Mouse (Mus musculus): ENCODE data around the gene Prm2. TPM values are rescaled to one million over a fixed set of nuclear protein-coding genes. Genes with fewer than 3 reads are reported as not detected.
A peak's percentile ranks its signal among the peaks of the same experiment; 100 is the strongest.

The Prm2 gene
- polyA plus RNA-seq, 1 experiment from 2014 or later: not detected

- H3K4me2 ChIP-seq (ENCODE audit: low read length): no peak overlapping the region
- no peaks in the 10 kb centered on the region for H3K9me3 ChIP-seq (ENCODE audit: control insufficient read depth, low read length)
- H3K4me1 ChIP-seq (ENCODE audit: control insufficient read depth, insufficient read depth, low read length): no peaks in the 10 kb centered on the region
- no peak overlapping the region for H3K9ac ChIP-seq (replicated peaks; ENCODE audit: low read length)
- H3K4me3 ChIP-seq (replicated peaks; ENCODE audit: low read depth, low read length): no peak overlapping the region
- no peak for DNase-seq
- H3K36me3 ChIP-seq (ENCODE audit: control insufficient read depth, insufficient read depth, low read length): no peaks in the 10 kb centered on the region
- no peak overlapping the region for H3K27ac ChIP-seq (replicated peaks; ENCODE audit: low read depth, low read length)
- 72% methylated on average over 4 of the region's 4 CpGs for WGBS
- ATAC-seq (ENCODE audit: low FRiP score, low TSS enrichment): no peak
- H3K27me3 ChIP-seq (ENCODE audit: control insufficient read depth, insufficient read depth, low read length): no peaks in the 10 kb centered on the region
Observed at GRCm38 (mm10) chr16:10774726-10775125, 21.2 kb downstream of the Prm2 start.

GRCm38 (mm10) chr16:10773543-10773942 lies 22.4 kb downstream of the Prm2 start:
- 88% methylated on average over 8 of the region's 8 CpGs for WGBS
- no peak for DNase-seq
- Histone ChIP-seq H3K27me3 (ENCODE audit: control insufficient read depth, insufficient read depth, low read length) (no peaks in the 10 kb centered on the region), H3K9me3 (ENCODE audit: control insufficient read depth, low read length) (no peaks in the 10 kb centered on the region), H3K27ac (replicated peaks; ENCODE audit: low read depth, low read length) (no peak overlapping the region), H3K4me2 (ENCODE audit: low read length) (no peak overlapping the region), H3K4me1 (ENCODE audit: control insufficient read depth, insufficient read depth, low read length) (no peaks in the 10 kb centered on the region), H3K9ac (replicated peaks; ENCODE audit: low read length) (no peak overlapping the region), H3K4me3 (replicated peaks; ENCODE audit: low read depth, low read length) (no peak overlapping the region), H3K36me3 (ENCODE audit: control insufficient read depth, insufficient read depth, low read length) (no peaks in the 10 kb centered on the region)
- ATAC-seq (ENCODE audit: low FRiP score, low TSS enrichment): no peak

- no peak overlapping the region for H3K4me2 ChIP-seq (ENCODE audit: low read length)
- no peak for ATAC-seq (ENCODE audit: low FRiP score, low TSS enrichment)
- WGBS: 69% methylated on average over 19 of the region's 19 CpGs
- H3K4me1 ChIP-seq (ENCODE audit: control insufficient read depth, insufficient read depth, low read length): no peaks in the 10 kb centered on the region
- no peak overlapping the region for H3K27ac ChIP-seq (replicated peaks; ENCODE audit: low read depth, low read length)
- DNase-seq: no peak
- H3K4me3 ChIP-seq (replicated peaks; ENCODE audit: low read depth, low read length): no peak overlapping the region
- no peaks in the 10 kb centered on the region for H3K36me3 ChIP-seq (ENCODE audit: control insufficient read depth, insufficient read depth, low read length)
- H3K9me3 ChIP-seq (ENCODE audit: control insufficient read depth, low read length): no peaks in the 10 kb centered on the region
- H3K9ac ChIP-seq (replicated peaks; ENCODE audit: low read length): no peak overlapping the region
- no peaks in the 10 kb centered on the region for H3K27me3 ChIP-seq (ENCODE audit: control insufficient read depth, insufficient read depth, low read length)
Observed at GRCm38 (mm10) chr16:10771769-10772510, 24.0 kb downstream of the Prm2 start.

- peak; percentile 28 for DNase-seq
- Histone ChIP-seq H3K9me3 (ENCODE audit: control insufficient read depth, low read length) (no peaks in the 10 kb centered on the region), H3K27ac (replicated peaks; ENCODE audit: low read depth, low read length) (no peak overlapping the region), H3K9ac (replicated peaks; ENCODE audit: low read length) (no peak overlapping the region), H3K27me3 (ENCODE audit: control insufficient read depth, insufficient read depth, low read length) (no peaks in the 10 kb centered on the region), H3K4me1 (ENCODE audit: control insufficient read depth, insufficient read depth, low read length) (no peaks in the 10 kb centered on the region), H3K36me3 (ENCODE audit: control insufficient read depth, insufficient read depth, low read length) (no peaks in the 10 kb centered on the region), H3K4me3 (replicated peaks; ENCODE audit: low read depth, low read length) (no peak overlapping the region), H3K4me2 (ENCODE audit: low read length) (no peak overlapping the region)
- WGBS: 50% methylated on average over 4 of the region's 4 CpGs
- no peak for ATAC-seq (ENCODE audit: low FRiP score, low TSS enrichment)
Observed at GRCm38 (mm10) chr16:10770531-10771325, 25.2 kb downstream of the Prm2 start.

GRCm38 (mm10) chr16:10769661-10770060 lies 26.3 kb downstream of the Prm2 start:
- 61% methylated on average over 2 of the region's 2 CpGs for WGBS
- DNase-seq (no peak), ATAC-seq (ENCODE audit: low FRiP score, low TSS enrichment) (no peak)
- no peaks in the 10 kb centered on the region for H3K4me1 ChIP-seq (ENCODE audit: control insufficient read depth, insufficient read depth, low read length)
- no peaks in the 10 kb centered on the region for H3K9me3 ChIP-seq (ENCODE audit: control insufficient read depth, low read length)
- no peak overlapping the region for H3K4me3 ChIP-seq (replicated peaks; ENCODE audit: low read depth, low read length)
- no peaks in the 10 kb centered on the region for H3K36me3 ChIP-seq (ENCODE audit: control insufficient read depth, insufficient read depth, low read length)
- no peak overlapping the region for H3K4me2 ChIP-seq (ENCODE audit: low read length)
- no peaks in the 10 kb centered on the region for H3K27me3 ChIP-seq (ENCODE audit: control insufficient read depth, insufficient read depth, low read length)
- H3K9ac ChIP-seq (replicated peaks; ENCODE audit: low read length): no peak overlapping the region
- H3K27ac ChIP-seq (replicated peaks; ENCODE audit: low read depth, low read length): no peak overlapping the region

GRCm38 (mm10) chr16:10768821-10769220 lies 27.1 kb downstream of the Prm2 start:
- Histone ChIP-seq H3K4me1 (ENCODE audit: control insufficient read depth, insufficient read depth, low read length) (no peaks in the 10 kb centered on the region), H3K27ac (replicated peaks; ENCODE audit: low read depth, low read length) (no peak overlapping the region), H3K4me3 (replicated peaks; ENCODE audit: low read depth, low read length) (no peak overlapping the region), H3K4me2 (ENCODE audit: low read length) (no peak overlapping the region), H3K36me3 (ENCODE audit: control insufficient read depth, insufficient read depth, low read length) (no peaks in the 10 kb centered on the region), H3K9me3 (ENCODE audit: control insufficient read depth, low read length) (no peaks in the 10 kb centered on the region), H3K27me3 (ENCODE audit: control insufficient read depth, insufficient read depth, low read length) (no peaks in the 10 kb centered on the region), H3K9ac (replicated peaks; ENCODE audit: low read length) (no peak overlapping the region)
- ATAC-seq (ENCODE audit: low FRiP score, low TSS enrichment): no peak
- WGBS: 67% methylated on average over 9 of the region's 9 CpGs
- no peak for DNase-seq

GRCm38 (mm10) chr16:10767158-10767557 lies 28.8 kb downstream of the Prm2 start:
- no peak for ATAC-seq (ENCODE audit: low FRiP score, low TSS enrichment)
- peak; percentile 79 for DNase-seq
- Histone ChIP-seq H3K36me3 (ENCODE audit: control insufficient read depth, insufficient read depth, low read length) (no peaks in the 10 kb centered on the region), H3K27me3 (ENCODE audit: control insufficient read depth, insufficient read depth, low read length) (no peaks in the 10 kb centered on the region), H3K4me3 (replicated peaks; ENCODE audit: low read depth, low read length) (no peak overlapping the region), H3K4me2 (ENCODE audit: low read length) (no peak overlapping the region), H3K27ac (replicated peaks; ENCODE audit: low read depth, low read length) (no peak overlapping the region), H3K9me3 (ENCODE audit: control insufficient read depth, low read length) (no peaks in the 10 kb centered on the region), H3K9ac (replicated peaks; ENCODE audit: low read length) (no peak overlapping the region), H3K4me1 (ENCODE audit: control insufficient read depth, insufficient read depth, low read length) (no peaks in the 10 kb centered on the region)
- 36% methylated on average over 4 of the region's 4 CpGs for WGBS

GRCm38 (mm10) chr16:10764323-10764722 lies 31.6 kb downstream of the Prm2 start:
- Histone ChIP-seq H3K27me3 (ENCODE audit: control insufficient read depth, insufficient read depth, low read length) (no peaks in the 10 kb centered on the region), H3K9ac (replicated peaks; ENCODE audit: low read length) (no peak overlapping the region), H3K4me3 (replicated peaks; ENCODE audit: low read depth, low read length) (no peak overlapping the region), H3K27ac (replicated peaks; ENCODE audit: low read depth, low read length) (no peak overlapping the region), H3K36me3 (ENCODE audit: control insufficient read depth, insufficient read depth, low read length) (no peaks in the 10 kb centered on the region), H3K4me2 (ENCODE audit: low read length) (no peak overlapping the region), H3K9me3 (ENCODE audit: control insufficient read depth, low read length) (no peaks in the 10 kb centered on the region), H3K4me1 (ENCODE audit: control insufficient read depth, insufficient read depth, low read length) (no peaks in the 10 kb centered on the region)
- ATAC-seq (ENCODE audit: low FRiP score, low TSS enrichment) (no peak), DNase-seq (no peak)
- WGBS: 69% methylated on average over 2 of the region's 2 CpGs
